Mouse (Mus musculus) lung, adult 2 months (tissue): ENCODE measurements around the gene Cntnap2.

Experiments used
- CTCF ChIP-seq: fragments of 200-500 bp; IDR thresholded peaks from 2 replicates; pipeline ENCODE4 v1.5.1; 2011; ENCODE audit warnings: mild to moderate bottlenecking, low read length, control low read depth; ENCODE audit not compliant: insufficient read depth
- POLR2A ChIP-seq: fragments of 200-500 bp; IDR thresholded peaks from 2 replicates; pipeline ENCODE4 v1.6.1; 2011; ENCODE audit warnings: low read depth, mild to moderate bottlenecking, control low read depth, low read length, borderline replicate concordance; ENCODE audit errors: extremely low read depth

GRCm38 (mm10) chr6:46484392-46484791, 1425.2 kb downstream of the Cntnap2 start:
- no peak for TF ChIP-seq CTCF
- TF ChIP-seq POLR2A, result no peak
